8 mouse cellular contexts compared by ENCODE assay signal in the genomic region with DNA sequence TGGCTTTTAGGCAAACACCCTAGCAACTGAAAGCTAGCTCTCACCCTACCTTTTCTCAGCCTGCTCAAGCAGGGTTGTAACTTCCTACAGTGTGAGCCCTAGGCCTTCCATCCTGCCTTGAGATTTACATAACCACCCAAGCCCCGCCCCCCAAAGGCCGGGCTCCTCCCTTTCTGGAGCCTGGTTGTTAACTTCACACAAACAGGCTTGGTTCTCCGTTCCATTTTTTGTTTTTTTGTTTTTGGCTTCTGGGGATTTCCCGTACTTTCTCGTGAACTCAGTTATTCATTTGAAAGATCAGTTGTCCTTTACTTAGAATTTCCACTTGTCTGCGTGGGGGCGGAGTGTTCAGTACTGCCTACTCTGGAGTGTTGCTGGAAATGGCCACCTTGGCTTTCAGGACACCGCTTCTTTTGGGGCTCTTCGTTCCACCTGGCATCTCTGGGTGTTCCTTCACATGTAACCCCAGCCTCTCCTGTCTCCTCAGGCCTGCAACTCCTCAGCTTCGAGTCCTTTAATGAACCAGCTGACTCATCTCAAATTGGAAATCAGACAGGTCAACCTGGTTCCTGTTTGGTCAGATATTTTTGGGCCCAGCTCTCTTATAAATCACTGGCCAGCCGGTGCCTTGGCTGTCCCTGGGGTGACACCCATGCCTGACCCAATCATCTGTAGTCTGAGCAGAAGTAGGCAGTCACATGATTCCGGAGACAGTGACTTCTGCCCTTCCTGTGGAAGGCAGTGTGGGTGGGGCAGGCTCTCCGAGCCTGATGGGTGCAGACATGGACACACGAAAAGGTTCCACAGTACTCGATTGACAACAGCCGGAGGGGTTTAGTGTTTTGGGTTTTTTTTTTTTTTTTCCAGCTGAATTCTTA. TPM values are rescaled to one million over a fixed set of nuclear protein-coding genes. Genes with fewer than 3 reads are reported as not detected.
DNase-seq lines count a peak whose midpoint lies in the region; ATAC-seq and TF ChIP-seq lines count a peak whose summit lies in the region.

No protein-coding gene starts in this region.

- ATAC-seq in granulocyte monocyte progenitor cell, adult 5-6 weeks (replicated peaks; ENCODE audit: poor library complexity, severe bottlenecking), result peak; percentile 85
- ATAC-seq in kidney, embryonic 15.5 days (replicated peaks; ENCODE audit: low FRiP score), result peak; percentile 66

- peak overlapping the region; percentile 8; the same call in 1 of the 2 replicates for H3K4me2 ChIP-seq in kidney, embryonic 15.5 days

- no peak for TF ChIP-seq CTCF in thymus, adult 2 months (IDR thresholded peaks at IDR 0.05; ENCODE audit: borderline replicate concordance, control insufficient read depth, extremely low read depth, insufficient read depth, low read length, poor library complexity)

- peak; percentile 21; the same call in 1 of the 2 replicates for TF ChIP-seq POLR2A in thymus, adult 2 months (IDR thresholded peaks at IDR 0.05; ENCODE audit: control insufficient read depth, extremely low read depth, insufficient read depth, low read length, poor library complexity)

- H3K4me3 ChIP-seq in kidney, embryonic 15.5 days (replicated peaks), result no peak overlapping the region
- H3K4me3 ChIP-seq in thymus, adult 2 months (ENCODE audit: control insufficient read depth, insufficient read depth, low read length), result peak overlapping the region; percentile 10

- DNase-seq in embryo, embryonic 10.5 days (ENCODE audit: low spot score), result peak; percentile 53
- DNase-seq in embryo, embryonic 9.5 days (ENCODE audit: extremely low spot score), result no peak
- peak; percentile 77 to 89 for DNase-seq in adrenal gland, adult (ENCODE audit: inconsistent age in 2 of 2, low spot score in 1 of 2)
- peak; percentile 82 for DNase-seq in lung, postnatal 4 days
- DNase-seq in thymus, adult 2 months, result peak; percentile 87
- no peak for DNase-seq in cerebellum, postnatal 14 days

- no peaks in the 10 kb centered on the region for H3K27me3 ChIP-seq in kidney, embryonic 15.5 days
- H3K27me3 ChIP-seq in thymus, adult 2 months (ENCODE audit: control insufficient read depth, insufficient read depth, low read length), result no peaks in the 10 kb centered on the region

- no peaks in the 10 kb centered on the region for H3K36me3 ChIP-seq in kidney, embryonic 15.5 days
- H3K36me3 ChIP-seq in thymus, adult 2 months (ENCODE audit: control insufficient read depth, insufficient read depth, low read length), result no peaks in the 10 kb centered on the region

- H3K27ac ChIP-seq in kidney, embryonic 15.5 days, result peak overlapping the region; percentile 80
- peak overlapping the region; percentile 92 for H3K27ac ChIP-seq in thymus, adult 2 months (ENCODE audit: control insufficient read depth, insufficient read depth, low read length)

- WGBS in kidney, embryonic 15.5 days, result 32% methylated on average over 16 of the region's 16 CpGs
- WGBS in thymus, adult 2 months, result 11% methylated on average over 16 of the region's 16 CpGs

- peaks cover 41% of the 10 kb centered on the region for H3K4me1 ChIP-seq in kidney, embryonic 15.5 days
- peaks cover 26% of the 10 kb centered on the region for H3K4me1 ChIP-seq in thymus, adult 2 months (replicated peaks; ENCODE audit: control insufficient read depth, insufficient read depth, low read length)

- H3K9ac ChIP-seq in kidney, embryonic 15.5 days, result no peak overlapping the region

- H3K9me3 ChIP-seq in kidney, embryonic 15.5 days (replicated peaks), result no peaks in the 10 kb centered on the region

RNA-seq across cellular contexts. Expression of gene Ncoa3, which starts 9.7 kb away (rescaled TPM):
- 17.4 and 19.9 TPM in 2 replicates for total RNA-seq in granulocyte monocyte progenitor cell, adult 5-6 weeks (2014; fragmentation: Nextera tagmentation)
- 16.1 and 20.8 TPM in 2 replicates for total RNA-seq in granulocyte monocyte progenitor cell, adult 5-6 weeks (2017)
- polyA plus RNA-seq in kidney, embryonic 15.5 days (2015; fragmentation: Nextera tagmentation; extraction: Ambion mirVana), result 17.4 and 19.2 TPM in 2 replicates
- polyA plus RNA-seq in thymus, adult 2 months (2012; rRNA removed), result 70.0 and 73.4 TPM in 2 replicates

Comparison
In these comparisons a context has a peak if more than half of its experiments do, and no peak if none do; other contexts are left out.
1. DNase-seq: peak in embryo, embryonic 10.5 days (single experiment), adrenal gland, adult (2 of 2), lung, postnatal 4 days (2 of 2) and thymus, adult 2 months (single experiment); none in embryo, embryonic 9.5 days (single experiment) and cerebellum, postnatal 14 days (0 of 2).